Mouse (Mus musculus) lung, postnatal 0 days (tissue): ENCODE measurements around the gene Cox6b2. TPM values are rescaled to one million over a fixed set of nuclear protein-coding genes. Genes with fewer than 3 reads are reported as not detected.
A peak's percentile ranks its signal among the peaks of the same experiment; 100 is the strongest.

Experiments used
- ATAC-seq: fragments of 200-750 bp; cut with Nextera tagmentation; 2 replicates; pipeline ENCODE4 v1.8.0; 2017; ENCODE audit warnings: moderate library complexity
- DNase-seq: peaks from one replicate; pipeline ENCODE4 v3.0.0-alpha.2; 2016; ENCODE audit warnings: low spot score
- H3K27ac ChIP-seq: fragments of 300-500 bp; sonication (generic); 2 replicates; pipeline ENCODE4 v1.5.1; 2014; ENCODE audit warnings: antibody characterized with exemption, mild to moderate bottlenecking, low read length, mixed read lengths
- H3K27me3 ChIP-seq: fragments of 300-500 bp; sonication (generic); replicated peaks from 2 replicates; pipeline ENCODE4 v1.6.1; 2014; ENCODE audit warnings: low read length, mixed read lengths; ENCODE audit not compliant: insufficient read depth
- H3K36me3 ChIP-seq: fragments of 300-500 bp; sonication (generic); 2 replicates; pipeline ENCODE4 v1.6.1; 2014; ENCODE audit warnings: low read length, mixed read lengths; ENCODE audit not compliant: insufficient read depth
- H3K4me1 ChIP-seq: fragments of 300-500 bp; sonication (generic); 2 replicates; pipeline ENCODE4 v1.6.1; 2014; ENCODE audit warnings: antibody characterized with exemption, low read depth, low read length, mixed read lengths; ENCODE audit not compliant: insufficient read depth
- H3K4me2 ChIP-seq: fragments of 300-500 bp; sonication (generic); replicated peaks from 2 replicates; pipeline ENCODE4 v1.6.1; 2014; ENCODE audit warnings: low read depth, mild to moderate bottlenecking, low read length, moderate library complexity, mixed read lengths
- H3K4me3 ChIP-seq: fragments of 300-500 bp; sonication (generic); 2 replicates; pipeline ENCODE4 v1.5.1; 2014; ENCODE audit warnings: low read depth, low read length
- H3K9ac ChIP-seq: fragments of 300-500 bp; sonication (generic); replicated peaks from 2 replicates; pipeline ENCODE4 v1.6.1; 2014; ENCODE audit warnings: low read depth, mild to moderate bottlenecking
- H3K9me3 ChIP-seq: fragments of 300-500 bp; sonication (generic); 2 replicates; pipeline ENCODE4 v1.6.1; 2016; ENCODE audit warnings: low read length, mixed read lengths
- CTCF ChIP-seq: IDR thresholded peaks from 2 replicates; pipeline ENCODE4 v1.5.1; 2016; ENCODE audit warnings: antibody characterized with exemption, mild to moderate bottlenecking
- EP300 ChIP-seq: IDR thresholded peaks from 2 replicates; pipeline ENCODE4 v1.6.1; 2016; ENCODE audit warnings: antibody characterized with exemption, mild to moderate bottlenecking, control low read depth
- WGBS: fragments of 180-500 bp; shearing (Covaris S2); extraction: QIAGEN DNeasy Blood & Tissue Kit; methylation state at CpG from one replicate; pipeline ENCODE4 v1.1.7; 2014; 5-methylcytosine and 5-hydroxymethylcytosine counted together
- polyA plus RNA-seq: library from polyadenylated mRNA; unstranded; fragments of >200 nt; fragmentation: Nextera tagmentation; extraction: Ambion mirVana; gene quantifications from 2 replicates; pipeline ENCODE4 v1.2.1, GENCODE M21; 2015

Gene Cox6b2
- polyA plus RNA-seq, 1 experiment from 2014 or later = 67.7 TPM

- no peak for DNase-seq
- TF ChIP-seq EP300 = no peak
- ATAC-seq = no peak
- 30% methylated on average over 3 of the region's 3 CpGs for WGBS
- Histone ChIP-seq H3K36me3 (no peaks in the 10 kb centered on the region), H3K9ac (no peak overlapping the region), H3K4me1 (0 out of 2 replicates have a peak, but pooled peaks cover 4% of the 10 kb centered on the region), H3K4me2 (no peak overlapping the region), H3K9me3 (no peaks in the 10 kb centered on the region), H3K27me3 (peaks cover 3% of the 10 kb centered on the region), H3K4me3 (no peak overlapping the region), H3K27ac (no peak overlapping the region)
Observed at GRCm38 (mm10) chr7:4782130-4782529, 29.2 kb upstream of the Cox6b2 start.

GRCm38 (mm10) chr7:4779921-4780320 lies 27.0 kb upstream of the Cox6b2 start:
- DNase-seq (no peak), ATAC-seq (no peak)
- 25% methylated on average over 5 of the region's 5 CpGs for WGBS
- Histone ChIP-seq H3K4me2 (no peak overlapping the region), H3K9me3 (no peaks in the 10 kb centered on the region), H3K27ac (no peak overlapping the region), H3K4me3 (no peak overlapping the region), H3K36me3 (no peaks in the 10 kb centered on the region), H3K9ac (no peak overlapping the region), H3K27me3 (peaks cover 13% of the 10 kb centered on the region), H3K4me1 (0 out of 2 replicates have a peak, but pooled peaks cover 4% of the 10 kb centered on the region)
- TF ChIP-seq CTCF (no peak), EP300 (no peak)

DNA sequence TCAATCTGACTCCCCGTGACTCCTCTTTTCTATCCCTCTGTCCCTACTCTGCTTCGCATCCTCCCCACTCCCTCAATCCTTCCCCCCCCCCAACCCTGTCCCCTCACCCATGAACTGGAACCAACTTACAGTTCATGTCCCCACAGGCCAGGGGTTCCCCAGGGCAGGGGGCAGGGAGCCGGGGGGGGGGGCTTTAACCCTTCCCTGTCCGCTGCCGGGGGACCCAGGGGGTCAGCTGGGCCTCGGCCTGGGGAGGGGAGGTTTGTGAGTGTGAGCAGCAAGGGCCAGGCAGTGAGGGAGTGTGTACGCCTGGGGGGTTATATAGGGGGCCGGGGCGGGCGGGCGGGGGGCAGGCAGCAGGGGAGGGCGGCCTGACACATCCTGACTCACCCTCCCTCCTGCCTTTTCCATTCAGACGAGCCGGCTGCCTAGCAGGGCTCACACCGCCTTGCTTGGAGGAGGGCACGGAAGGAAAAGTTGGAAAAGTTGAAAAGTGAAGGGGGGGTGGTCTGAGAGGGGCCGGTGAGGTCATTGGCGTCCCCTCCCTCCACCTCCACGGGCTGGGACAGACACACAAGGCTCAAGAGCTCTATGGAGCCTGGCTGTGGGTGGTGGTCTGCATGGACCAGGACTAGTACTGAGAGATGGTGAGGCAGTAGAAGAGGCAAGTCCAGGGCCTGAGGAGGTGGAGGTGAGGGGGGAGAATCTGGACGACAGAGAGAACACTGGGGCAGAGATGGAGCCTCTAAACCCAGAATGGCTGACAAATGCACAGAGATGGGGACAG lies 25.1 kb upstream of the Cox6b2 start:
- no peak for DNase-seq
- Histone ChIP-seq H3K36me3 (no peaks in the 10 kb centered on the region), H3K27ac (no peak overlapping the region), H3K9me3 (no peaks in the 10 kb centered on the region), H3K4me2 (no peak overlapping the region), H3K27me3 (peaks cover 13% of the 10 kb centered on the region), H3K9ac (no peak overlapping the region), H3K4me3 (no peak overlapping the region), H3K4me1 (0 out of 2 replicates have a peak, but pooled peaks cover 4% of the 10 kb centered on the region)
- WGBS = 11% methylated on average over 17 of the region's 20 CpGs
- ATAC-seq = no peak
- TF ChIP-seq EP300 (no peak), CTCF (no peak)

DNA sequence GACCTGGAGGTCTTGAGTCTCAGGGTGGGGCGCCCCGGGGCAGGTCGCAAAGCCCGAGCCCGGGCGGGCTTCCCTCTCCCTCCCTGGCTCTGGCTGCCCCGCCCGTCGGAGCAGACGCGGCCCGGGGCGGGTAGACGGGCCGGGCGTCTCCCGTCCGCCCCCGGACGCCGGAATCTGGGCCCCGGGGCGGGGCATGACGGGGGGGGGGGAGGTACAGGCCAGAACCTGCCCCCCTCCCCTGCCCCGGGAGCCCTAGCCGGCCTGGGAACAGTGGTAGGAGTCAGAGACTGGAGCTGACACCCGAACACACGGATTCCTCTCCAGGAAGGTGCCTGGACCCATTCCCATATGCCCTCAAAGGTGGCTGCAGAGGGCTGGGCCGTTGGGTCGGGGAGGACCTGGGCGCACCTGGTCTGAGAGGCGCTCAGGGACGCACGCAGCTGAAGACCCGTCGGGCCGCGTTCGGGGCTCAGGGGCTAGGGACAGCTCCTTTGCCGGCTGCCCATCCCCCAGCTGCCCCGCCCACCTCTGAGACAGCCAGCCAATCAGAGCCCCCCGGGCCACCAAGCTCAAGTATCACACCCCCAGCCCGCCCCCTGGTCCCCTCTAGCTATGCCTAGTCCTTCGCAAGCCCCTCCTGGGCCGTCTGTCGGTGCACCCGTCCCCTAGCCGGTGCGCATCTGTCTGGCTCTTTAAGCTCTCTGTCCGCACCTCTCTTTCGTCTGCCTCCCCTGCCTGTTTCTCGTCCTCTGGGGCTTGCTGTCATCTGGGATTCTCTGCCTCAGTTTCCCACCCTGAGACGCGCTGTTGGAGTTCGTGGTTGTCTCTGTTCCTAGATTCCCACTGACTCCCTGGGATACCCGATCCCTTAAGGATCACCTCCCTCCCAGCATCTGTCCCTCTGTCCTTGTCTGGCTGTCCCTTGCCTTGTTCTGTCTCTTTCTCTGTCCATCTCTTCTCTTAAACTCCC lies 24.3 kb upstream of the Cox6b2 start:
- H3K4me3 ChIP-seq = peak overlapping the region; percentile 35
- no peaks in the 10 kb centered on the region for H3K9me3 ChIP-seq
- WGBS = 1% methylated on average over 30 of the region's 56 CpGs
- peaks cover 13% of the 10 kb centered on the region for H3K27me3 ChIP-seq
- no peaks in the 10 kb centered on the region for H3K36me3 ChIP-seq
- no peak for DNase-seq
- H3K4me2 ChIP-seq = peak overlapping the region; percentile 68
- 0 out of 2 replicates have a peak, but pooled peaks cover 4% of the 10 kb centered on the region for H3K4me1 ChIP-seq
- 0 out of 2 replicates have a peak overlapping the region, but pooled peaks have one; percentile 12 for H3K9ac ChIP-seq
- peak; percentile 80 for ATAC-seq
- no peak for TF ChIP-seq EP300
- TF ChIP-seq CTCF = no peak
- no peak overlapping the region for H3K27ac ChIP-seq

GRCm38 (mm10) chr7:4776131-4776530 lies 23.2 kb upstream of the Cox6b2 start:
- Histone ChIP-seq H3K27me3 (peaks cover 13% of the 10 kb centered on the region), H3K36me3 (no peaks in the 10 kb centered on the region), H3K4me1 (0 out of 2 replicates have a peak, but pooled peaks cover under 1% of the 10 kb centered on the region), H3K27ac (no peak overlapping the region), H3K9me3 (no peaks in the 10 kb centered on the region), H3K4me3 (no peak overlapping the region), H3K4me2 (no peak overlapping the region), H3K9ac (no peak overlapping the region)
- DNase-seq (no peak), ATAC-seq (no peak)
- TF ChIP-seq CTCF (no peak), EP300 (no peak)
- 50% methylated on average over 10 of the region's 10 CpGs for WGBS

DNA sequence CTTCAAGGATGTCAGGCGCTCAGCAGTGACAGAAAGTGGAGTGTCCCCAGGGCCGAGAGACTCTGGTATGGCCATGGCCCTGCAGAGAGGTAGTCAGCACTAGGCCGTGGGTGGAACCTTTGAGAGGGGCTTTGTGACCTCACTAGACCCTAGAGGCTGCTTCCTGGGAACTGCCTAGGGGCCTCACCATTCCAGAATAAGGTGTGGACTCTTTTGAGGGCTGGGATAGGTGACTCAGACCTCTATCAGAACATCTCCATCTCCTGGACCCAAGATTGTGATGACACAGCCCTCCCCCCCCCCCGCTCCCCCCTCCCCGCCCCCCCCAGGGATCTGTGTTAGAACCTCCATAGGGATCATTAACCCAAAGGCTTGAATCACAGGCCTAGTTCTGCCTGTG lies 18.3 kb upstream of the Cox6b2 start, which contains the start of gene Fam71e2:
Fam71e2 (minus strand) TSS at position 101 of the 400 bp plus-strand sequence.
- H3K27ac ChIP-seq = no peak within 1 kb of the TSS
- no peaks in the 10 kb centered on the region for H3K4me1 ChIP-seq
- ATAC-seq (no peak), DNase-seq (no peak)
- no peaks in the 10 kb centered on the region for H3K36me3 ChIP-seq
- H3K9me3 ChIP-seq = no peaks in the 10 kb centered on the region
- WGBS = 75% methylated on average over 3 of the region's 5 CpGs
- no peak within 1 kb of the TSS for H3K9ac ChIP-seq
- TF ChIP-seq CTCF (no peak), EP300 (no peak)
- peaks cover under 1% of the 10 kb centered on the region; the same call in 1 of the 2 replicates for H3K27me3 ChIP-seq
- no peak within 1 kb of the TSS for H3K4me3 ChIP-seq
- no peak within 1 kb of the TSS for H3K4me2 ChIP-seq
